Mouse (Mus musculus): ENCODE results near the gene Kcnh8. TPM values are rescaled to one million over a fixed set of nuclear protein-coding genes. Genes with fewer than 3 reads are reported as not detected.

The Kcnh8 gene
- total and polyA plus RNA-seq, 3 experiments: not detected

DNA sequence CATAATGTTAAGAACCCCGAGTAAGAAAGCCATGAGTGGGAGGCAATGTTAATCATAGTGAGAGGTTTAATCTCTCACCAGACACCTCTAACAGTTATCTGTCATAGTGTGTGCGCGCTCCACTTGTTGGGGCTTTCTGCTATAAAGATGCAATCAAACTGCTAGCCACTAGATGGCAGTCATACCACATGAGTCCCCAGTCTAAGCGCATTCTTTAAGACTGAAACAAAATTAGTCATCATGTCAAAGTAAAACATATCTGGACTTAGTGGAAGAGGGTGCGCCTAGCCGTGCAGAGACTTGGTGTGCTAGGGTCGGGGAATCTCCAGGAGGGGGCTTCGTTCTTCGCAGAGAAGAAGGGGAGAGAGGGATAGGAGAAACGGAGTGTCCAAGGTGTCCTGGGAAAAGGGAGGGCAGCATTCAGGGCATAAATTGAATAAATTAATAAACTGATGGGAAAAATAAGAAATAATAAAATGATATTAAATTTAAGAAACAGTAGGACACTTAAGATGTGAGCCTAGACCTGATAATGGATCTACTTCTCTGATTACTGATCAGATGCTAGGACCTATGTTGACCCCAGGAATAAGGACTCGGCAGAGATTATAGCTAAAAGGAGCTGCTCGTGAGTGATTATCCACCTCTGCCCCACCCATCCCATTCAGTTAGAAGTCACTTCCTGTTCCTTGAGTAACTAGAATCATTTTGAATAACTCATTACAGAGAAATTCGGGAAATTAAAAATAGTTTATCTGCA lies 42.4 kb upstream of the Kcnh8 start:
- Histone ChIP-seq H3K4me1 (ENCODE audit: control insufficient read depth in 1 of 2, insufficient read depth in 2 of 2) (no peaks in the 10 kb centered on the region), H3K4me2 (ENCODE audit: insufficient read depth, low read depth, poor library complexity, severe bottlenecking) (no peak overlapping the region), H3K27ac (ENCODE audit: insufficient read depth, low read depth) (no peak overlapping the region), H3K9ac (ENCODE audit: insufficient read depth, low read depth) (no peak overlapping the region), H3K9me3 (replicated peaks; ENCODE audit: low read length) (peaks cover 33% of the 10 kb centered on the region), H3K36me3 (replicated peaks in 1 of 2; ENCODE audit: control insufficient read depth in 1 of 2, insufficient read depth in 1 of 2, low read length in 1 of 2) (no peaks in the 10 kb centered on the region), H3K27me3 (replicated peaks) (no peaks in the 10 kb centered on the region), H3K4me3 (replicated peaks in 1 of 3; ENCODE audit: low read depth in 2 of 3, low read length in 2 of 3, poor library complexity in 1 of 3) (no peak overlapping the region), H3K79me2 (replicated peaks; ENCODE audit: control insufficient read depth, extremely low read depth, insufficient read depth, poor library complexity, severe bottlenecking) (no peaks in the 10 kb centered on the region)
- in situ Hi-C loops (cut with MboI; ENCODE audit: low pct_ligation_motif_present, low pct_unique_long_range_greater_than_20kb, low sequenced_read_pairs): loop anchor here (25.0 kb wide), 1 partner anchor 827 kb away; no protein-coding TSS in a partner anchor
- TF ChIP-seq SMC3 (IDR thresholded peaks at IDR 0.05; ENCODE audit: low read depth, low read length) (peak; percentile 37), SIN3A (IDR thresholded peaks at IDR 0.05; ENCODE audit: low read length) (no peak), UBTF (IDR thresholded peaks at IDR 0.05; ENCODE audit: low read depth, low read length) (no peak), EP300 (IDR thresholded peaks at IDR 0.05; ENCODE audit: low read length) (no peak), CTCF (conservative IDR thresholded peaks at IDR 0.05 in 1 of 2, IDR thresholded peaks at IDR 0.05 in 1 of 2; ENCODE audit: low read depth in 2 of 2, low read length in 2 of 2) (peak; percentile 21 to 70; a peak in 3 of 4 replicates), RAD21 (IDR thresholded peaks at IDR 0.05; ENCODE audit: low read depth, low read length) (peak; percentile 68), CHD1 (IDR thresholded peaks at IDR 0.05; ENCODE audit: low read depth, low read length) (no peak)
- dilution Hi-C loops (cut with MboI; ENCODE audit: extremely low pct_ligation_motif_present, extremely low pct_unique_long_range_greater_than_20kb, low sequenced_read_pairs): no loop called here
- DNase-seq (ENCODE audit: extremely low read depth): peak; percentile 23

- Histone ChIP-seq H3K4me3 (replicated peaks in 1 of 3; ENCODE audit: low read depth in 2 of 3, low read length in 2 of 3, poor library complexity in 1 of 3) (no peak overlapping the region), H3K79me2 (replicated peaks; ENCODE audit: control insufficient read depth, extremely low read depth, insufficient read depth, poor library complexity, severe bottlenecking) (no peaks in the 10 kb centered on the region), H3K9ac (ENCODE audit: insufficient read depth, low read depth) (no peak overlapping the region), H3K27me3 (replicated peaks) (no peaks in the 10 kb centered on the region), H3K4me1 (ENCODE audit: control insufficient read depth in 1 of 2, insufficient read depth in 2 of 2) (no peaks in the 10 kb centered on the region), H3K9me3 (replicated peaks; ENCODE audit: low read length) (peaks cover 42% of the 10 kb centered on the region), H3K27ac (ENCODE audit: insufficient read depth, low read depth) (no peak overlapping the region), H3K4me2 (ENCODE audit: insufficient read depth, low read depth, poor library complexity, severe bottlenecking) (no peak overlapping the region), H3K36me3 (replicated peaks in 1 of 2; ENCODE audit: control insufficient read depth in 1 of 2, insufficient read depth in 1 of 2, low read length in 1 of 2) (no peaks in the 10 kb centered on the region)
- in situ Hi-C loops (cut with MboI; ENCODE audit: low pct_ligation_motif_present, low pct_unique_long_range_greater_than_20kb, low sequenced_read_pairs) (loop anchor here (25.0 kb wide), 1 partner anchor 822 kb away; no protein-coding TSS in a partner anchor), dilution Hi-C loops (cut with MboI; ENCODE audit: extremely low pct_ligation_motif_present, extremely low pct_unique_long_range_greater_than_20kb, low sequenced_read_pairs) (no loop called here)
- DNase-seq (ENCODE audit: extremely low read depth): no peak
- TF ChIP-seq CTCF (conservative IDR thresholded peaks at IDR 0.05 in 1 of 2, IDR thresholded peaks at IDR 0.05 in 1 of 2; ENCODE audit: low read depth in 2 of 2, low read length in 2 of 2): peak in 1 of 2 experiments; percentile 7; a peak in 1 of 4 replicates
- TF ChIP-seq ELF1 (IDR thresholded peaks at IDR 0.05; ENCODE audit: low read depth, low read length): no peak
- TF ChIP-seq SMC3 (IDR thresholded peaks at IDR 0.05; ENCODE audit: low read depth, low read length): no peak
These were observed 36.9 kb upstream of the Kcnh8 start for GRCm38 (mm10) chr17:52565467-52566155.

DNA sequence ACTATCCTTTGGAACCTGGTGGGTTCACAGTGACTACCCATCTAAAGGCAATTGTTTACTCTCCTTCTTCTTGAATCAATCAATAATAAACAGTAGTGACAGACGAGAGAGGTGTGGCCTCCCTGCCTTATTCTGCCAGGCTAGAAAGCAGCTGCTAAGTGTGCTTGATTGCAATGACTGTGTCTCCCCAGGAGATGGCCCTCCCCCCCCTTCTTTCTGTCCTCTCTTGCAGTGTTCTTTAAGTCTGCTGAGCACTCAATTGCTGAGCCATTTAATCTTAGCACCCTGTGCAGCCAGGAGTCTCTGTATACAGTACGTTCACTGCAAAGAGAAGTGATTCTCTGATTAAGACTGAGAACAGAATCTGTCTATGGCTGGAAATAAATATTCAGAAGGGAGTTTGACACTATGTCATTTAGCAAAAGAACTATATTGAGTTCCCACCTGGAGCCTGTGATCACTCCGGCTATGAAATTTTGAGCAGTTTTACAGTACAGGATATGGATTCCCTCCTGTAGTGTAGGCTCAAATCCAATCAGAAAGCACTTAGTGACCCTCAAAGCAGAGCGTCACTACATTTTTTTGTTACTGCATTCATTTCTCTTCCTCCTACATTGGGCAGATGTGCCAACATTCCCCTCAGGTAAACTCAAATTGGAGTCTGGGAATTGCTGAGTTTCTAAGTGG lies 32.8 kb upstream of the Kcnh8 start:
- H3K4me2 ChIP-seq (ENCODE audit: insufficient read depth, low read depth, poor library complexity, severe bottlenecking): no peak overlapping the region
- H3K79me2 ChIP-seq (replicated peaks; ENCODE audit: control insufficient read depth, extremely low read depth, insufficient read depth, poor library complexity, severe bottlenecking): no peaks in the 10 kb centered on the region
- in situ Hi-C loops (cut with MboI; ENCODE audit: low pct_ligation_motif_present, low pct_unique_long_range_greater_than_20kb, low sequenced_read_pairs): loop anchor here (25.0 kb wide), 1 partner anchor 818 kb away; no protein-coding TSS in a partner anchor
- H3K27me3 ChIP-seq (replicated peaks): no peaks in the 10 kb centered on the region
- no peak overlapping the region for H3K9ac ChIP-seq (ENCODE audit: insufficient read depth, low read depth)
- H3K27ac ChIP-seq (ENCODE audit: insufficient read depth, low read depth): no peak overlapping the region
- dilution Hi-C loops (cut with MboI; ENCODE audit: extremely low pct_ligation_motif_present, extremely low pct_unique_long_range_greater_than_20kb, low sequenced_read_pairs): no loop called here
- TF ChIP-seq NELFE (IDR thresholded peaks at IDR 0.05; ENCODE audit: low read depth, low read length): no peak
- no peak for TF ChIP-seq SIN3A (IDR thresholded peaks at IDR 0.05; ENCODE audit: low read length)
- no peak for TF ChIP-seq POLR2A (IDR thresholded peaks at IDR 0.05; ENCODE audit: low read depth, low read length)
- TF ChIP-seq JUND (conservative IDR thresholded peaks at IDR 0.05; ENCODE audit: low read depth, low read length): no peak
- no peak for TF ChIP-seq MXI1 (IDR thresholded peaks at IDR 0.05; ENCODE audit: low read depth, low read length)
- TF ChIP-seq KAT2A (IDR thresholded peaks at IDR 0.05; ENCODE audit: insufficient replicate concordance, low read length): no peak
- no peak for TF ChIP-seq HCFC1 (IDR thresholded peaks at IDR 0.05; ENCODE audit: low read depth, low read length)
- TF ChIP-seq ZNF384 (IDR thresholded peaks at IDR 0.05; ENCODE audit: low read depth, low read length): no peak
- no peak for TF ChIP-seq E2F4 (IDR thresholded peaks at IDR 0.05; ENCODE audit: insufficient replicate concordance, low read depth, low read length)
- no peak for TF ChIP-seq USF2 (conservative IDR thresholded peaks at IDR 0.05; ENCODE audit: low read depth, low read length)
- no peak for TF ChIP-seq EP300 (IDR thresholded peaks at IDR 0.05; ENCODE audit: low read length)
- TF ChIP-seq TCF12 (IDR thresholded peaks at IDR 0.05; ENCODE audit: low read depth, low read length): no peak
- TF ChIP-seq RAD21 (IDR thresholded peaks at IDR 0.05; ENCODE audit: low read depth, low read length): no peak
- no peak for TF ChIP-seq CHD2 (IDR thresholded peaks at IDR 0.05; ENCODE audit: low read length)
- TF ChIP-seq TBP (conservative IDR thresholded peaks at IDR 0.05; ENCODE audit: low read depth, low read length): no peak
- no peak for DNase-seq (ENCODE audit: extremely low read depth)
- peaks cover 37% of the 10 kb centered on the region for H3K9me3 ChIP-seq (replicated peaks; ENCODE audit: low read length)
- no peaks in the 10 kb centered on the region for H3K4me1 ChIP-seq (ENCODE audit: control insufficient read depth in 1 of 2, insufficient read depth in 2 of 2)
- H3K4me3 ChIP-seq (replicated peaks in 1 of 3; ENCODE audit: low read depth in 2 of 3, low read length in 2 of 3, poor library complexity in 1 of 3): no peak overlapping the region
- H3K36me3 ChIP-seq (replicated peaks in 1 of 2; ENCODE audit: control insufficient read depth in 1 of 2, insufficient read depth in 1 of 2, low read length in 1 of 2): no peaks in the 10 kb centered on the region
